Mouse (Mus musculus) cerebellum, adult 8-10 months (tissue): ENCODE data around the gene Thrap3.

Experiments used
- DNase-seq: peaks from one replicate; pipeline ENCODE4 v3.0.0; 2022

Gene Thrap3

GRCm38 (mm10) chr4:126137773-126138172 lies 64.8 kb downstream of the Thrap3 start:
- DNase-seq, result no peak

- DNase-seq, result no peak
These were observed 67.9 kb downstream of the Thrap3 start for GRCm38 (mm10) chr4:126134639-126135038.

DNA sequence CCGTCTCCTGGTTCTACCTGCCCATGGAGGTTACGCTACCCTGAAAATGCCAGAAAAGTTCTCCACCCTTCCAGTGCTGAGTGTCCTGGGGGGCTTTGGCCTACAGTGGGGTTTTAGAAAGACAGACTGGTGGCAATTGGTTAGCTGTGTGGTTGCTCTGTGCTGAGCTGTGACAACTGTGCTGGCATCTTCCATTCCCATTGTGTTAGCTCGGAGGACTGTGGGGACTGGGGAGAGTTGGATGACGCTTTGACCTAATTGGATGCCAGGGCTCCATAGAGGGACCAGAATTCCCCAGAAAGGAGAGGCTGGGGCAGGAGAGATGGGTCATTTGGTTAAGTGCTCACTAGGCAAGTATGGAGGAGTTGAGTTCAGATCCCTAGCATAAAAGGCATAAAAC lies 68.3 kb downstream of the Thrap3 start:
- DNase-seq, result no peak

DNA sequence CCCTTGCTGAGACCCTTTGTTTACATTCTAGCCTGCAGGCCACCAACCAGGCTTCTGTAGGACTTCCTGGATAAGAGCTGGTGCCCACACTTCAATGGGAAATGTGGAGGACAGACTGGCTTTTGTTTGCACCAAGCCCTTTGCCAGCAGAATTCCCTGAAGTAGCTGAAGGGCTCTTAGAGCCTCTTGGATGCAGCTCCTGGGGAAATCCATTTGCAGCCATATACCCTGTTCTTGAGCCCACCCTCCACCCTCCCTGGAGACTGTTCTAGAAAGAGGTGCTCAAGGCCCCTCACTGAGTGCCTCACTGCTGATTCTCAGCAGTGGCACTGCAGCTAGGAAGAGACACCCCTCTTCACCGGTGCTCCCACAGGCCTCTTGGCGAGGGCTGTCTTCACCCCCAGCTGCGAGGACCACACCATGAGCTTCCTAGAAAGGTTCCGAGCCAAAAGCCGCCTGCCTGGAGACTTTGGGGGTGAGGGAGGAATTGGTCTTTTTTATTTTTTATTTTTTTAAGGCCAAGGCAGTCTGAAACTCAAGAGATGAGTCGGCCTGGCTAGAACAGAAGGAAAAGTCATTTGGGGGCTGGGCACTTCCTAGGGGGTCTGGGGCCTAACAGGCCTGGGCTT lies 69.8 kb downstream of the Thrap3 start:
- DNase-seq, result no peak

- DNase-seq, result no peak
These were observed 71.1 kb downstream of the Thrap3 start for GRCm38 (mm10) chr4:126131290-126132121.

DNA sequence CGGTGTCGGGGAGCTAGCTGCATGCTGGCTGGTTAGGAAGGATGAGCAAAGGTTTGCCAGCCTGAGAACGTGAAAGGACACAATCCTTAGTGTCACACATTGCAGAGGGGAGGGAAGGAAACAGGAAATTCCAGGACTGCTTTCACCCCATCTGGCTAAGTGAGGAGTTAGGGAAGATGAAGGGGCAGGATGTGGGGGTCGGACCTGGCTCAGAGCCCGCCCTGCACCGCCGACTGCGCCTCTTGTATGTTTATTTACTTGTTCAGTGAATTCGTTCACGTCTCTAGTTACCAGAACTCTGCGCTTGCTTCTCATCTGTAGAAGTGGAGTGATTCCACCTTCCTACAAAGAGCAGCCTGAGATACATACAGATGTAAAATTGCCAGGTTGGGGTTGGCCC lies 72.1 kb downstream of the Thrap3 start:
- DNase-seq, result no peak

DNA sequence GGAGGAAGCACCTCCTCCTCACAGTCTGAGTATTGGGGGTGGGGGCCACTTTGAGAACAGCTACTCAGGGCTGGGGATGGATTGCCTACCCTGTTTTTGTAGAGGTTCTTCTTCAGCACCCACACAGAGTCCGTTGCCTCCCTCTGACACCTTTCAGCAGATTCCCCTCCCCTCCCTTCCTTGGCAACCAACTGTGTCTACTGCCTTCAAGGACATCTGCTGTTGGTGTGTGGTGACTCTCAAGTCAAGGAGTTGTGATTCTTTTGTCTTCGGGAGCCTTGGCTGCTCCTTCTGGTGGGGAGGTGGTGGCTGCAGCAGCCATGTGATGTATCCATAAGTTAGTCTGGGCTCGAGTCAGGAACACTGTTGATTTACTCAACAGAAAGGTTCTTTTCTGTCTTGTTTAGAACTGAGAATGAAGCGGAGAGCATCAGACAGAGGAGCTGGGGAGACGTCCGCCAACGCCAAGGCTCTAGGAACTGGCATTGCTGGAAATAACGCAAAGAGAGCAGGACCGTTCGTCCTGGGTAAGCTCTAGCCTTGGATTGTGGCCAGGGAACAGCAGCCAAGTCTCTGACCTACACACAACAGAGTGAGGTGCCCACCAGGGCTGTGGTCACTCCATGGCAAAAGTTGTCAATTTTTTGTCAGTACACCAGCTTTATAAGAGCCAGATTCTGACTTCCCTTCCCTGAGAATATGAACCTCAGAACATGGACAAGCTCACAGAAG lies 79.1 kb downstream of the Thrap3 start:
- peak; percentile 48 for DNase-seq

- no peak for DNase-seq
These were observed 82.1 kb downstream of the Thrap3 start for GRCm38 (mm10) chr4:126120506-126120905.

DNA sequence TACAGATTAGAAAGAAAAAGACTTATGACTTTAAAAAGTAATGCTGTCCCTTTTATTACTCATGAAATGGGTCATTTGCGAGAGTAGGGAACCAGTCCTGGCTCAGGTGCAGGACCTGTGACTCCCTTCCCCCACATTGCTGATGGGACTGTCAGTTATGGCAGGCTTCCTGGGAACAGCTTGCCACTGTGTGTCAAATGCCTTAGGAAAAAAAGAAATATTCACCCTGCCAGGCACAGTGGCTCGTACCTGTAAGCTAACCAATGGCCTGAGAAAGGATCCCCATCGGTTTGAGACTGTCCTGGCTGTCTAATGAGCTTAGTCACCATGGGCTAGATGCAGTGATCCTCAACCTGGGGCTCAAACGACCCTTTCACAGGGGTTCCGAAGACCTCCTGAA lies 82.5 kb downstream of the Thrap3 start:
- peak; percentile 79 for DNase-seq

- DNase-seq, result no peak
These were observed 83.5 kb downstream of the Thrap3 start for GRCm38 (mm10) chr4:126119051-126119450.

GRCm38 (mm10) chr4:126118651-126119050 lies 83.9 kb downstream of the Thrap3 start:
- peak; percentile 66 for DNase-seq

DNA sequence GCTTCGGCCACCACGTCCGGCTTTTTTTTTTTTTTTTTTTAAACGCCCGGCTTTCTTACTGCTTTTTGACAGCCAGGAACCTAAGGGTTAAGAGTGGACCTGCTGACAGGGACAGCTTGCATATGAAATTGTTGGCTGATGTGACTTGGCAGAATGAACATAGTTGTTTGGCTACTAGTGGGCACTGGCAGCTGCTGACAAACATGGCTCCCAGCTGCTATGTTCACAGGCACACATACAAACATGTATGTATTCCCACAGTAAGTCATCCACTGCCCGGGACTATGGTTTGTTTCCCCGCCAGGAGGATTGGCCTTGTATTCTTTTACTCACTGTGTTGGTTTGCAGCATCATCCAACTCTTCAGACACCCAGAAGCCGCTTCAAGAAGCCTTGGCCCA lies 85.4 kb downstream of the Thrap3 start:
- DNase-seq, result no peak

DNA sequence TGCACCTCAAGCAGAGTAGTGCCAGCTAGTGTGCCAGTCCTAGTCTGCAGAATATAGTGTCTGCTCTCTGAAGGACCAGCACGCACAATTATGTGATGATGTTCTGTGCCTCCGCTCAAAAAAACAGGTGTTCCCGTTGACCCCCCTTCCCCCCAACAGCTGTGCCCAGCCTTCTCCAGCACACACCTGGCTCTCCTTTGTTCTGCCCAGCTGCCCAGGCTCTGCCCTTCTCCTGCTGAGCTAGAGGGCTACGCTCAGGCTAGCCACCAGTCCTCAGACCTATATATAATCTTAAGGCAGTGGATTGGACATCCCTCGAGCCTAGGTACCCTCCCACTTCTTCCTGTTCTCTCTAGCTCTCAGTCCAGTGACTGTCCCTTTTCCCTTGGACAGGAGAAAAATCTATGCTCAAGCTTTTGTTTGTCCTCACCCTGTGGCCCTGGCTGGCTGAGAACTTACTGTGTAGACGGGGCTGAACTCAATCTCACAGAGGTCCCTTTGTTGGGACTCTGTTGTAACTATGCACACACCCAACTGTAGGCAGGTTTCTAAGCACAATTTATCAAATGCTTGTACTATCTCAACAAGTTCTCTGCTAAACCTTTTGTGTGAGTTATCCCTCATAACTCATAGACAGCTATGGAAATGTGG lies 86.6 kb downstream of the Thrap3 start:
- DNase-seq, result no peak

GRCm38 (mm10) chr4:126115411-126115810 lies 87.1 kb downstream of the Thrap3 start:
- DNase-seq, result no peak
